Mouse (Mus musculus) kidney, postnatal 36 days (tissue): ENCODE data around the gene Prpf40a.

Experiments used
- DNase-seq, 2 experiments: peaks; one replicate each; pipeline ENCODE4 v3.0.0; 2021 to 2022; ENCODE audit warnings: mixed read lengths in 2 of 2

The Prpf40a gene

DNA sequence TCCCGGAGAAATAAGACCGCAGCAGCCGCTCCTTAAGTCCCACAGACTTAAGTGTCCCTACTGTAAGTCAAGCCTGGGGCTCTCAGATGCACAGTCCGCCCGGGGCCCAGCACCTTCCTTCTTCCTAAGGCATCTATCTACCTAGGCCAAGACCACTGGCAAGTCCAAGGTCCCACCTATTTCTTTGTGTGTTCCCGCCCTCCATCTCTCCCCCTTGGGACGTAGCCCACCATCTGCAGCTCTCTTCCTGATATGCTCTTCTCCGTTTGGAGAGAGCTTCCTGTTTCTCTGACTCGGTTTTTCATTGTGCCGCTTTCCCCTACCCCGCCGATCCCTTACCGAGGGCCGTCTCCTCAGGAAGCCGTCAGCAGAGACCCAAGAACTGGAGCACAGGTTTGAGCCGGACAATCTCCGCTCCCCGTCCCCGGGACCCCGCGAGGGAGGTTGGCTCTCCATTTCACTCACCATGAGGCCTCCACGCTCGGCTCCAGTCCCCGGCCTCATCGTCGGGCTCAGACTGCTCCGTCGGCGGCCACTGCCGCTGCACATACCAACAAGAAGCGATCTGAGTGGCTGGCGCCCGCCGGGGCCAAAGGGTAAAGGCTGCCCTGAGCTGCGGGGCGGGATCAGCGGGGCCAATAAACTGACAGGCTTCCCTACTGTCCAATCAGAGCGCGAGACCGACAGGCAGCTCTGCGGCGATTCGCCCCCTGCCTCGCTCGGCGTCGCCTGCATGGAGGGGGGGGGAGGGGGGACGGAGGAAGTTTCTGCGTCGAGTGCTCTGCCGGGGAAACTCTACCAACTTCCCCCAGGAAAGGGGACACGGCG, at the start of gene Prpf40a:
Gene Prpf40a (minus strand): TSS at position 601 of the 828 bp plus-strand sequence.
- peak; percentile 100 for DNase-seq

DNA sequence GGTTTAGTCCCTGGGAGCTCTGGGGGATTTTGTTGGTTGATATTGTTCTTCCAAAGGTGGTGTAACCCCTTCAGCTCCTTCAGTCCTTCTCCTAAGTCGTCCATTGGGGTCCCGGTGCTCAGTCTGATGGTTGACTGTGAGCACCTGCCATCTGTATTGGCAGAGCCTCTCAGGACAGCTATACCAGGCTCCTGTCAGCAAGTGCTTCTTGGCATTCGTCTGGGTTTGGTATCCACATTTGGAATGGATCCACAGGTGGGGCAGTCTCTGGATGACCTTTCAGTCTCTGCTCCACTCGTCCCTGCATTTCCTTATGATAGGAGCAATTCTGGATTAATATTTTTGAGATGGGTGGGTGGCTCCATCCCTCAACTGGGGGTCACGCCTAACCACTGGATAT, 31.2 kb upstream of the Prpf40a start:
- no peak for DNase-seq

DNA sequence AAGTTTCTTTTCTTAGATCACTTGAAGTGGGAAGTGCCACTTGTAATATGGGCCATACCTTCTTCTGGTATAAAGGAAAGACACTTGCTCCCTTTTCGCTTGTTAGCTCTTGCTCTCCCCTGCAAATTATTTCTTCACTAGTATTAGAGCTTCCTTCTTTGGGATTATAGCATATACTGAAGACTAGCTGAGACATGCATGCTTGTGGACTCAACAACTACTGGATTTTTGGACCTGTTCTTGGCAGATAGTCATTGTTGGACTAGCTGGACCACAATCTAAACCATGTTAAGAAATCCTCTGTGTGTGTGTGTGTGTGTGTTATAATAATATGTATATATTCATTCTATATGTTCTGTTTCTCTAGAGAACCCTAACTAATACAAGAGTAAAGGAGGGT, 22.4 kb upstream of the Prpf40a start:
- DNase-seq = no peak

DNA sequence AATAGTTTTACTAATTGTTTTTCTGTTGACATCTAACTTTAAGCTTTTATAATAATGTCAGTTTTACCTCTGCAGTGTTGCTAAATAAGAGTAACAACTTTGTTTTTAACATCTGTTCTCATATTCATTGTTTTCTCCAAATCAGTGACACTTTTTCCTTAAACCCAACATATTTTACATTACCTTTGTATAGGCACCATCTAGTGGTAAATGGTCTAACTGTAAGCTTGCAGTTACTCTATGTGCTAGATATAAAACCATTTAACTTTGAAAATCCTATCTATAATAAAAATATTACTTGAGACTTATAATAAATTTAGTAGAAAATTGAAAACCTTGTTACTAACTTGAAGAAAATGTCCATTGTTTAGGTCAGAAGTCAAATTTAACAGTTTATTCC, 15.7 kb upstream of the Prpf40a start:
- no peak for DNase-seq

DNA sequence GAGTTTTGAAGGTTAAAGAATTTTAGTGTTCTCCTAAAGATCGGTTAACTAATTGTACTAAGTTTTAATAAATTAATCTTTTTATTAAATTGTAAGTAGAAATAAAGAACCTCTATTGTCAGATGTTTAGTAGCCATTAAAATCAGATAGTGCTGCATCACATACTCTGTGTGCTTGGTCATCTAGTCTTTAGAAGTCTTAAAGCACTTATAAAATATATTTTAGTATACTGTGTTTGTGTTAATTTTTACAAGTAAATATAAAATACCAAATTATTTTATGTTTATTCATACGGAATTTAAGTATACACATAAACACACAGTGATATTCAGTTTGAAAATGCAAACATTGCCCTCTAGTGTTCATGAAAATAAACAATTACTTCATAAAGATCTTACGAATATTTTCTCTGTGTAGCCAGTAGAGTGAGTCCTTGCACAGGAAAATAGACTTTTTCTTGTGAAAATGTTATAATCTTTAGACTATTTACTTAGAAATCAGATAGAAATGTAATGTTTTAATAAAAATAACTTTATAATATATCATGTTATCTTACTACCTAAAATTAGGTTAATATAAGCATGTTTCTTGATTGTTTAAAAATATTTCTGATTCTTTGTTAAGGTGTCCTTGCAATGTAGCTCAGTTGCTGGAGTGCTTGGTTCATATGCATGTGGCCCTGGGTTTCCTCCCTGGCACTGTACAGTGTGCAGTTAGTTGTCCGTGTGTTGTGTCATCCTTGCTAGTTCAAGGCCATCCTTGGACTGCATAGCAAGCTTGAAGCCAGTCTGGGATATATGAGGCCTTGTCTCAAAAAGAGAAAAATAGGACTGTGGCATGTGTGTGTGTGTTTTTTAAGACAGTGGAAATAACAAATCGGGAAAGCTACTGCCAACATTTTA, 13.5 kb upstream of the Prpf40a start:
- peak in 1 of 2 experiments; percentile 14 for DNase-seq

DNA sequence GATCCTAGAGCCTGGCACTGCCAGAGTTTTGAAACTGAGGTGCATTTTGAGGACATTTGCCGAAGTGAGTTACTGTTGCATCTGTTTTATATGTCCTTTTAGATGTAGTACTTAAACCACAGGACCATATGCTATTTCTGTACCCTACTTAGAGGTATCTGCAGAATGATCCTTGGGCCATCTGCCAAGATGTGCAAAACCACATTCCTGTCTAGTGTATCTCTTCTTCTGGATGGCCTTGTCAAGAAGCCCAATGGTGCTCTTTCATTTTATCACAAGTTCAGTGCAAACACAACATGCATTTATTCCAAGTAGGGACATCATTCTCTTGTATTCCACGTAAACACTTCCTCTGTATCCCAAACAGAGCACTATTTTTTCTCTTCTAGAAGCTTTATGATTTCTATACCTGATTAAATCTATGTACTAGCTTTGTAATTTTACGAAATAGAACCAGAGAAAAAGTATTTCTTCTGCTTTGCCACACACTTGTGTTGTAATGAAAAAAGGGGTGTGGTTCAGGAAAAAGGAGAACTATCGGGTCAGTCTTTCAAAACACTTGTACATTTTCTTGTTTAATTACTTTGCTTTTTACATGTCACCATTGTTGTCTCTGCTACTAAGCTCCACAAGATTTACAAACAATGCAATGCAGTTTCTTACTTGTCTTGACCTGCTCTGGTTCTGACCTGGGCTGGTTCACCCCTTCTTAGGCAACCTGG, 9.2 kb upstream of the Prpf40a start:
- DNase-seq = no peak

DNA sequence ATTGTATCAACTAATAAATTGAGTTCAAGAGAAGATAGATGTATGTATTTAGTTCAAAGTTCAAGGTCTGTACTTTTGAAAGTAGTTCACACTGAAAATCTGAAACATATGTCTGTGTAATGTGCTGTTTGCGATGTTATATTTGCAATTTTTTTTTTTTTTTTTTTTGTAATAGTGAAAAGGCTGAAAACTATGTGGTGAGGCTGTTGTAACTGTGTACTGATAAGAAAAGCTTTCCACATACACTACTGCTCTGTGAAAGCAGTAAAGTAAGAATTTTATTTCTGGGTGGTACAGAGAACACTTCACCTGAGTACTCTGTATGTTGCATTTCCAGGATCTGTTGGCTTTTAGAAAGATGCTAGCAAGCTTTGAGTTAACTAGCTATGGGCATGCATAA, 8.1 kb upstream of the Prpf40a start:
- no peak for DNase-seq

DNA sequence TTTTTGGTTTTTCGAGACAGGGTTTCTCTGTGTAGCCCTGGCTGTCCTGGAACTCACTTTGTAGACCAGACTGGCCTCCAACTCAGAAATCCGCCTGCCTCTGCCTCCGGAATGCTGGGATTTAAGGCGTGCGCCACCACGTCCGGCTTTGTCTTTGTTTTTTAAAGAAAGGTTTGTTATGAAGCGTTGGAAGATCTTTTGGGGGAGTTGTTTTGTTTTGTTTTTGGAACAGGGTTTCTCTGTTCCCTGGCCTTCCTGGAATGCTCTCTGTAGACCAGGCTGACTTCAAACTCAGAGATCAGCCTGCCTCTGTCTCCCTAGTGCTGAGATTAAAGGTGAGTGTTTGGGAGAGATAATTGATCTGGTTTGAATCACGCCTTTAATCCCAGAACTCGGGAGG, 5.3 kb upstream of the Prpf40a start:
- DNase-seq = no peak

DNA sequence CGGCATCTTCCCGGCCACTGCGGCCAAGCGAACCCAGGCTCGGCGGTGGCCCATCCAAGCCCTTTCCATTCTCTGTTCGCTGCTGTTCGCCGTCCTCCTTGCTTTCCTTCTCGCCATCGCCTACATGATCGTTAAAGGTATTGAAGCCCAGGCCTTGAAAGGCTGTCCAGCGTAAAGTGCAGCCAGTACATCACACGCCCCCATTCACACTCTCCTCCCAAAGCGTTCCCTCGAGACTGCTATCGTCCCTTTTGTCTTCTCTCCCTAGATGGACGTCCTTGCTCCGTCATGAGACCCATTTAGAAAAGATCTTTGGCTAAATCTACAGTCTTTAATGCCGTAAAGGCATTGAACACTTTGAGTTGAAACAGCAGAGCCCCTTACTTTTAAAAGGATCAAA, 1.3 kb upstream of the Prpf40a start:
- no peak for DNase-seq

DNA sequence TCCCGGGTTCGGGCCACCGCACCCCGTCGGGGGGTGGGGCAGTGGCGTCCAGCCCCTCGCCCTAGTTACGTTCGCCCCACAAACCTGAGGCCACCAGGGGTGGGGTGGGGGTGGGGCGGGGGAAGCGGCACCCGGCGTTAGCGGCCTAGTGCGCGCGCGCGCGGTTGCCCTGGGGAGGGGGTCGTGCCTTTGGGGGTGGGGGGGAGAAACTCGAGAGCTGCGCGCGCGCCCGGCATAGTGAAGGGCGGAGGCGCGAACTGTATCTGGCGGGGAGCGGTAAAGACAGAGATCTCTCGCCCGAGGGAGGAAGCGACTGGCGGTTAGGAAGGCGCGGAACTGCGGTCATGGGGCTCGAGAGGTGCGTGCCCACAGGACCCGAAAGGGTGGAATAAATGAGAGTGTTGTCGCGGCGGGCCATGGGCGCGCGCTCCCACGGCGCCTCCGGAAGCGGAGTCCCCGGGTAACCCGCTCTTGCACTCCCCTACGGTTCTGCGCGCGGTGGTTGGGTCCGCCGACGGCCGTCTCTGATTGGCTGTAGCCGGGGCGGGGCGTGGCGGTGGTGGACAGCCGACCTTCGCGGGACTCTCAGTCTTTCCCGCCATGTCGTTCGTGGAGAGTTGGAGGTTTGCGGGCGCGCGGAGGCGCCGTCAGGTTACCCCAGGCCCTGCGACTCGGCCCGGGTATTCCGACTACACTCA, 588 bp upstream of the Prpf40a start, which contains the start of gene Arl6ip6:
Gene Arl6ip6 (plus strand): TSS at position 204 of the 698 bp plus-strand sequence.
- DNase-seq = peak; percentile 98 to 99

DNA sequence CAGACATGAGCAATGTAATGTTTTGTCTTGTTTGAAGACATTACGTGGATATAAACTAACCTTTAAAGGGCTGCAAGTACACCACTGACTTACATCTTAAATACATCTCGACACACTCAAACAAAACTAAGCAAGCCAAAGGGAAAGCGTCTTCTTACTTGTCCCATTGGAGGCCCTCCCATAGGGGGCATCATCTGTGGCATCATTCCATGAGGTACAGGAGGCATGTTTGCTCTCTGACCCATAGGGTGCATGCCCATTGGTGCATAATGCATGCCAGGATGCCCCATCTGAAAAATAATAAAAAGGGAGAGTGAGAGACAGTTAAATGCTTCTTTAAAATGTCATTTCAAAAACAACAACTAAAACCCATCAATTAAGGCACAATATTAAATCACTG, 1.3 kb downstream of the Prpf40a start:
- DNase-seq = no peak

DNA sequence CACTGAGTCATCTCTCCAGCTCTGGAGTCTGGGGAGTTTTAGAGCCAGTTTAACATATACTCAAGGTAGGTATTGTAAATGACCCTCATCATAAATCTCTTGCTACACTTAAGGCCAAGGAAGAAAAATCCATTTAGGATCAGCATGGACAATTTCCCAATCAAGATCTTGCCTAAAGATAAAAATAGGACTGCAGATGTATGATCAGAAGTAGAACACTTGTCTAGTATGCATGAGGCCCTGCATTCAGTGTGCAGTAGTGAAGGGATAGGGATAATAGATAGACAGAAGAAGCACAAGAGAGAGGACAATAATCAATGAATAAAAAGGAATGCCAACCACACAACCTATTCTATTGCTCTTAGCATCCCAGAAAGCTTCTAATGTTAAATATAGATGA, 11.2 kb downstream of the Prpf40a start:
- DNase-seq = no peak

DNA sequence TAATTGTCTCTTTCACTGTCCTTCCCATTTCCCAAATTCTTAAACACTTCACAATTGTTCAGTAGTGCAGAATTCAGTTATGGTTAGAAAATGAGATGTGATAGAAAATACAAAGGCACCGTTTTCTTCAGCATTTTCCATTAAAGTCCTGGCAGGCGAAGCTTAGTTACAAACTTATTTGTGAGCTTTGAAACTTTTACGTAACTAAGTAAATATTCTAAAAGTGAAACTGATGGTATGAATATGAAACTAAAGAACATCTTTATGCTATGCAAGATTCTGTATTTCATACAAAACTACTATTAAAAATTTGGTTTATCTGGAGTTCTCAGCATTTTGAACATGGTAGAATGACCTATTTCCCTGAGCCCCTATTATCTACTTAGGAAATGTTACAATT, 12.1 kb downstream of the Prpf40a start:
- DNase-seq = no peak

DNA sequence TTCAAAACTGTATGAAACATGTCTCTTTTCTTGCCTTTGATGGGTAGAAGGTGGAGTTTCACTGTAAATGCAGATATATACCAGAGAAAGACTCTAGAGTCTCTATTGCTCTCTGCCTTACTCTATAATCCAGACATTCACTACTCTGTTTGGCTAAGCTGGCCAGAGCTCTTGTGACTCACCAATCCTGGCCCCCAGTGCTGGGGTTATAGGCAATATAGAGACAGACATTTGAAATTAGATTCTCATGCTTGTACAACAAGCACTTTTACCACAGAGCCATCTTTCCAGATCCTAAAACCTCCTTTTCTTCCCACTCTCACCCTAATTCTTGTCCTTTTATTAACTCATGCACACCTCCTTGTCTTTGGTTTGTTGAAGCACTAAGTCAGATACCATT, 17.1 kb downstream of the Prpf40a start:
- no peak for DNase-seq

DNA sequence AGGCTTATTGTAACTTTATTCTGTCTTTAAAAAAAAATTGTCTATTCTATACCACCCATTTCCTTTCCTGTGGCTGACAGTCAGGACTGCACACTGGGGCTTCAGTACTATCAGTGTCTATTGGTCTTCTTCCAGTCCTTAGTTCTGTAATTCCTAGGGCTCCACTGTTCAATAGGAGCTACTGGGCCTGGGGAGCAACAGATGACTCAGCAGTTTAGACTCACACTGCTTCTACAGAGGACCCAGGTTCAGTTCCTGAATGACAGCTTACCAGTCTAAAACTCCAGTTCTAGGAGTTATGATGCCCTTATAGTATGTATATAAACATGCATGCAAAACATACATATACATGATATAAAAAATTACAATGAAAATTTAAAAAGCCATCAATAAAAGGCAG, 44.2 kb downstream of the Prpf40a start:
- no peak for DNase-seq

DNA sequence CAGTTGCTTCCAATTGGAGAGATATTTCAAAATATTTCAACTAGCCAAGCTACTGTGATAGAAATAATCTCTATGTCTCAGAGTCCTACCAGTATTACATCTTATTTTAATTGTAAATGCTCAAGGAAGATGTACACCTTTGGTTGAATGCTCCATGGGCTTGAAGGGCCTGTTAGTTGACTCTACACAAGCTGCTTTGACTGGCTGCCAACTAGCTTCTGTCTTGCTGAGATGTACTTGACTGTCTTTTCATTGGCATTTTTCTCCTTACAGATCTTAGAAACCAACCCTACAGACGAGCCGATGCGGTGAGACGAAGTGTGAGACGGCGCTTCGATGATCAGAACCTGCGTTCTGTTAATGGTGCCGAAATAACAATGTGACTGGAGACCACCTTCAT, 59.5 kb downstream of the Prpf40a start:
- DNase-seq = no peak

DNA sequence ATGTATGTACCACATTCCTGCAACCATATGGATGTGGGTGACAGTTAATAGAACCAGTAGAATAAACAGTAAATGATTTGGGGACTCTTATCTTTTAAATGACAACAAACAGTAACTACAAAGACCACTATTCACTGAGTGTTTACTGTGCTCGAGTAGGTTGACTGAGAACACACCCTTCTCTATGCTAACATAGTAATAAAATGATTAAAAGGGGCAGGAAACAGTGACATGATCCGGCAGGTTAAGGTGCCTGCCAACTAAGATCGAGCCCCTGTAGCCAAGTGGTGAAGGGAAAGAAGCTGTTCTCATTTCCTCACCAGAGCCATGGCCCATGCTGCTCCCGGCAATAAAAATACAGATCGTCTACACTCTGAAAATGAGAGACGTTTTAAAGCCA, 62.0 kb downstream of the Prpf40a start:
- DNase-seq = no peak

DNA sequence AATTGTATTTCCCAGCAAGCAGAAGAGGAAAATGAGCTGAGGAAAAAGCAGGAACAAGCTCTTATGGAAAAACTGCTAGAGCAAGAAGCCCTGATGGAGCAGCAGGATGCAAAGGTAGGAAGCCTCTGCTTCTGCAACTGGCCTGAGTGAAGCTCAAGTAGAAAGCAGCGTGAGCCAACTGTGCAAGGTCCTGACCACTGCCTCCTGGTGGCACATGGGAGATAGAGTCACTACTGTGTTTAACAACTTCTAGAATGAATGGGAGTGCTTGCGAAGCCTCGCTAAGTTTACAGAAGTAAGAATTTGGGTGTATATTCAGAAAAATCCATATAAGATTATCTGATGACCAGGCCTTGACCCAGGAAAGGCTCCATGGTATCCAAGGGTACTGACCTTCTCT, 65.1 kb downstream of the Prpf40a start:
- DNase-seq = peak in 1 of 2 experiments; percentile 30

DNA sequence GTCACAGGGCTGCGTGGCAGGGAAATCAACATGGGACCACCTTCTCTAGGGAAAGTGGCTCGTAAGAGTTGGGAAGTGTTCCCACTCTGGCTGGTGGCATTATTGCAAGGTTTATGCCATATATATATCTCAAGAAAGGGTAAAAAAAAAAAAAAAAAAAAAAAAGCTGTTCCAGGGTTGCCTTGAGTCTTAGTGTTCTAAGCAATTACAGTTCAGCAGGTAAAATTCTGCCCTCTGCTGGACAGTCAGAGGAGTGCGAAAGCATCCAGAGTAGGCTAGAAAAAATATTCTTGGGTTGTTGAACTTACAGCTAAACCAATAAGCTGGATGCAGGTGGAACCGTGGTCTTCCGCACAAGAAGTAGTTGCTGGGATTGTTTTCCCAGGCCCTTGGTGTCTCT, 69.3 kb downstream of the Prpf40a start:
- DNase-seq = peak; percentile 35 to 72

DNA sequence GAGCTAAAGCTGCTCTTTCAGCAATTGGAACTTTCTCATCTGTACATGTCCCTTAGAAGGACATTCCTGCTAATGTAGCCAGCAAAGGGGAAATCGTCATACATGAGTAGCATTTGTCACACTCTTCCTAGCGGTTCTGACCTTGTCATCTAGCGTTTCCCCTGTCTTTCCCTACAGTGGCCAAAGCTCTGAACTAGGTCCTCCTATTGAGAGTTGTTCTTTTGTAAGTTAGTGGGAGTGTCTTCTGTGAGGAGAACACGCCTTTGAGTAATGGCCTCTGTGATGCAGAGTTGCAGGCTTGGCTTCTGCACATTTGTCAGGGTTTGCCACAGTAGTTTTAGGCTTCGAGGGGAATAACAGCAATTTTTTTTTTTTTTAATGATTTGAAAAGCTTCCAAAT, 82.5 kb downstream of the Prpf40a start:
- DNase-seq = no peak

DNA sequence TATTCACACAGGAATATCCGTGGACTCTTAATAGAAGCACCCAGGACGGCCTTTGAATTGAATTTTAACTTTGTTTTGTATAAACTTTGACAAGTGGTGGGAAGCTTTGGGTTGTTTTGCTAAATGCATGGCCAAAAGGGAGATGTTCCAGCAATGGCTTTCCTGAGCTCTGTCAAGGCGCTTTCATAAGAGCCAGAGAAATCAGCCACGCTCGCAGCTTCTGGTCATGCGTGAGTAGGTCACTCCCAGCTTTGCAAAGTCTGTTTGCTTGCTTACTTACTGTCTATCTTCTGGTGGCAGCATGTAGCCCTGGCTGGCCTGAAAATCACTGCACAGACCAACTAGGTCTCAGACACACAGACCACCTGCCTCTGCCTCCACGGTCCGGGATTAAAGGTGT, 84.6 kb downstream of the Prpf40a start:
- DNase-seq = no peak

DNA sequence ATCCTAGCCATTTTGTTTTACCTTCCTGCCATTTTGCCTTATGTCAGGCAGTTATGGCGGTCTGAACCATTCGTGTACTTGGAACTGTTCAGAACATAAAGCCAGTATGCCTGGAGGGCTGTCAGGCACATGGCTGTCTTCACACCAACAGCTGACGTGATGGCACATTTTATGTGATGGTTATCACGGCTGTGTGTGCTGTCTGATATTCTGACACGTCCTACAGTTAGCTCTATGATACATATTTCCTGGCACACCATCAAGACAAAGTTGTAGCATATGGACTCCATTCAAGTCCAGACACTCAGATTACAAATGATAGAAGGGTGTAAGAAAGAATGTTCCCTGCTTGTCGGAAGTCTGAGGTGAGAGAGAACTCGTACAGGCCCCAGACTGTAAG, 85.0 kb downstream of the Prpf40a start:
- DNase-seq = no peak

DNA sequence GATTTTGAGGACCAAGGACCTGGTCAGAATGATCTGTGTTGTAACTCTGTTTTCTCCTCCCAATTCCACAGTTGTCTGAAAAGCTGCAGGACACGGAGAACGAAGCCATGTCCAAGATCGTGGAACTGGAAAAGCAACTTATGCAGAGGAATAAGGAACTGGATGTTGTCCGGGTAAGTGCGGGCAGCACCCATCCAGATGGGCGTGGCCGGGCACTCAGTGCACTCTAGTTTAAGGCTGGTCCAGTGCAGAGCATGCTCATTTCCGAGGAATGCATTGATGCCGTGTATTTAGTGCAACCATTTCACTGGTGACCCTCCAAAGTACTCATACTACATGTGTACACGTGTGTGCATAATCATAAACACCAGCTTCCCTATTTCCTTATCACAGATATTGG, 85.7 kb downstream of the Prpf40a start:
- no peak for DNase-seq
